Mouse (Mus musculus) limb, embryonic 13.5 days (tissue): ENCODE results near the gene Olfr385. TPM values are rescaled to one million over a fixed set of nuclear protein-coding genes. Genes with fewer than 3 reads are reported as not detected.
"Not testable (repeated sequence)": the region's sequence is repeated elsewhere in the genome, so short reads cannot be mapped to it uniquely, and the experiment has no call there.

ENCODE experiments used
- ATAC-seq: fragments of 200-750 bp; cut with Nextera tagmentation; 2 replicates; pipeline ENCODE4 v1.8.0; 2017; ENCODE audit warnings: low read depth, moderate number of reproducible peaks, moderate TSS enrichment; ENCODE audit not compliant: low FRiP score
- H3K27ac ChIP-seq: fragments of 300-500 bp; sonication (generic); 2 replicates; pipeline ENCODE4 v1.5.1; 2015; ENCODE audit warnings: inconsistent platforms, mild to moderate bottlenecking, moderate library complexity
- H3K27me3 ChIP-seq: fragments of 300-500 bp; sonication (generic); 2 replicates; pipeline ENCODE4 v1.6.1; 2015; ENCODE audit warnings: mild to moderate bottlenecking, inconsistent platforms
- H3K36me3 ChIP-seq: fragments of 300-500 bp; sonication (generic); 2 replicates; pipeline ENCODE4 v1.6.1; 2015; ENCODE audit warnings: inconsistent platforms, mild to moderate bottlenecking, moderate library complexity
- H3K4me1 ChIP-seq: fragments of 300-500 bp; sonication (generic); 2 replicates; pipeline ENCODE4 v1.6.1; 2015; ENCODE audit warnings: inconsistent platforms
- H3K4me2 ChIP-seq: fragments of 300-500 bp; sonication (generic); replicated peaks from 2 replicates; pipeline ENCODE4 v1.6.1; 2015; ENCODE audit warnings: inconsistent platforms, mild to moderate bottlenecking, moderate library complexity
- H3K4me3 ChIP-seq: fragments of 300-500 bp; sonication (generic); 2 replicates; pipeline ENCODE4 v1.5.1; 2015; ENCODE audit warnings: moderate library complexity, mild to moderate bottlenecking, inconsistent platforms
- H3K9ac ChIP-seq: fragments of 300-500 bp; sonication (generic); 2 replicates; pipeline ENCODE4 v1.6.1; 2015; ENCODE audit warnings: mild to moderate bottlenecking, inconsistent platforms
- H3K9me3 ChIP-seq: fragments of 300-500 bp; sonication (generic); 2 replicates; pipeline ENCODE4 v1.6.1; 2016; ENCODE audit warnings: inconsistent platforms
- WGBS: fragments of 180-500 bp; shearing (Covaris S2); methylation state at CpG from one replicate; pipeline ENCODE4 v1.1.7; 2015; 5-methylcytosine and 5-hydroxymethylcytosine counted together
- polyA plus RNA-seq: library from polyadenylated mRNA; unstranded; fragments of >200 nt; fragmentation: Nextera tagmentation; extraction: Ambion mirVana; gene quantifications from 2 replicates; pipeline ENCODE4 v1.2.1, GENCODE M21; 2015

The Olfr385 gene
- polyA plus RNA-seq: not detected in 2 replicates

- Histone ChIP-seq H3K9ac (no peak within 1 kb of the TSS), H3K4me3 (no peak within 1 kb of the TSS), H3K4me1 (no peaks in the 10 kb centered on the region)
Measured at GRCm38 (mm10) chr11:73592908-73593307, at the start of gene Olfr385. Olfr385 (minus strand) TSS chr11:73593008.

GRCm38 (mm10) chr11:73598294-73598693, 5.5 kb upstream of the Olfr385 start, which contains the start of gene Olfr384:
Olfr384 (plus strand) TSS chr11:73598594.
- no peak within 1 kb of the TSS for H3K4me3 ChIP-seq
- H3K4me2 ChIP-seq: no peak within 1 kb of the TSS
- no peaks in the 10 kb centered on the region for H3K27me3 ChIP-seq
- peaks cover 9% of the 10 kb centered on the region; the same call in 1 of the 2 replicates for H3K9me3 ChIP-seq
- no peak within 1 kb of the TSS for H3K27ac ChIP-seq
- H3K36me3 ChIP-seq: no peaks in the 10 kb centered on the region
- ATAC-seq: no peak
- no peak within 1 kb of the TSS for H3K9ac ChIP-seq
- no peaks in the 10 kb centered on the region for H3K4me1 ChIP-seq

More at GRCm38 (mm10) chr11:73592908-73593307, at the start of gene Olfr385:
- H3K27me3 ChIP-seq: no peaks in the 10 kb centered on the region
- no peak for ATAC-seq
- 0 out of 2 replicates have a peak, but pooled peaks cover 5% of the 10 kb centered on the region for H3K9me3 ChIP-seq
- no peak within 1 kb of the TSS for H3K4me2 ChIP-seq
- no peak within 1 kb of the TSS for H3K27ac ChIP-seq
- H3K36me3 ChIP-seq: no peaks in the 10 kb centered on the region

GRCm38 (mm10) chr11:73583188-73583587, 9.6 kb downstream of the Olfr385 start:
- not testable (repeated sequence) for H3K27ac ChIP-seq, ATAC-seq, H3K4me1 ChIP-seq, H3K4me3 ChIP-seq, H3K9me3 ChIP-seq, H3K9ac ChIP-seq, H3K4me2 ChIP-seq, H3K27me3 ChIP-seq, H3K36me3 ChIP-seq
- WGBS: 81% methylated on average over 1 of the region's 1 CpGs

- no peak overlapping the region for H3K4me3 ChIP-seq
- ATAC-seq: no peak
- no peaks in the 10 kb centered on the region for H3K4me1 ChIP-seq
- no peaks in the 10 kb centered on the region for H3K27me3 ChIP-seq
- H3K9me3 ChIP-seq: peaks cover 12% of the 10 kb centered on the region
- H3K36me3 ChIP-seq: no peaks in the 10 kb centered on the region
- H3K27ac ChIP-seq: no peak overlapping the region
- no peak overlapping the region for H3K9ac ChIP-seq
- no peak overlapping the region for H3K4me2 ChIP-seq
Measured at GRCm38 (mm10) chr11:73579871-73580270, 12.9 kb downstream of the Olfr385 start.

Other genes with a start within 250 kb of the Olfr385 start
- not detected in 2 replicates for gene Olfr20, start 242.2 kb downstream of the Olfr385 start, polyA plus RNA-seq
- not detected in 2 replicates for gene Olfr376, start 221.8 kb downstream of the Olfr385 start, polyA plus RNA-seq
- not detected in 2 replicates for gene Olfr1, start 193.4 kb downstream of the Olfr385 start, polyA plus RNA-seq
- gene Olfr378, start 164.5 kb downstream of the Olfr385 start, polyA plus RNA-seq: not detected in 2 replicates
- not detected in 2 replicates for gene Olfr380, start 135.5 kb downstream of the Olfr385 start, polyA plus RNA-seq
- gene Olfr381, start 101.4 kb downstream of the Olfr385 start, polyA plus RNA-seq: not detected in 2 replicates
- not detected in 2 replicates for gene Olfr382, start 75.8 kb downstream of the Olfr385 start, polyA plus RNA-seq
- not detected in 2 replicates for gene Olfr384, start 5.6 kb upstream of the Olfr385 start, polyA plus RNA-seq
- gene Zfp735, start 95.8 kb upstream of the Olfr385 start, polyA plus RNA-seq: not detected in 2 replicates
- gene Olfr389, start 187.7 kb upstream of the Olfr385 start, polyA plus RNA-seq: not detected in 2 replicates
- gene Olfr390, start 190.0 kb upstream of the Olfr385 start, polyA plus RNA-seq: not detected in 2 replicates
- not detected in 2 replicates for gene Olfr391-ps, start 210.0 kb upstream of the Olfr385 start, polyA plus RNA-seq
- not detected in 2 replicates for gene Olfr392, start 224.0 kb upstream of the Olfr385 start, polyA plus RNA-seq